Mouse (Mus musculus) midbrain, embryonic 11.5 days (tissue): ENCODE measurements around the gene Gper1. TPM values are rescaled to one million over a fixed set of nuclear protein-coding genes. Genes with fewer than 3 reads are reported as not detected.

ENCODE experiments used
- ATAC-seq: fragments of 200-750 bp; cut with Nextera tagmentation; 2 replicates; pipeline ENCODE4 v1.8.0; 2017; ENCODE audit warnings: moderate TSS enrichment, moderate library complexity; ENCODE audit not compliant: low FRiP score
- DNase-seq: peaks from one replicate; pipeline ENCODE4 v3.0.0; 2015; ENCODE audit warnings: low spot score; ENCODE audit errors: missing footprints
- H3K27ac ChIP-seq: fragments of 300-500 bp; sonication (generic); 2 replicates; pipeline ENCODE4 v1.5.1; 2014; ENCODE audit warnings: low read depth, low read length
- H3K27me3 ChIP-seq: fragments of 300-500 bp; sonication (generic); 2 replicates; pipeline ENCODE4 v1.6.1; 2014; ENCODE audit warnings: mild to moderate bottlenecking, low read length, moderate library complexity, mixed read lengths; ENCODE audit not compliant: control insufficient read depth, insufficient read depth
- H3K36me3 ChIP-seq: fragments of 300-500 bp; sonication (generic); 2 replicates; pipeline ENCODE4 v1.6.1; 2014; ENCODE audit warnings: mild to moderate bottlenecking, low read length, moderate library complexity, mixed read lengths; ENCODE audit not compliant: control insufficient read depth, insufficient read depth
- H3K4me1 ChIP-seq: fragments of 300-500 bp; sonication (generic); 2 replicates; pipeline ENCODE4 v1.6.1; 2014; ENCODE audit warnings: low read length; ENCODE audit not compliant: control insufficient read depth, insufficient read depth
- H3K4me2 ChIP-seq: fragments of 300-500 bp; sonication (generic); 2 replicates; pipeline ENCODE4 v1.6.1; 2014; ENCODE audit warnings: mild to moderate bottlenecking, moderate library complexity
- H3K4me3 ChIP-seq: fragments of 300-500 bp; sonication (generic); 2 replicates; pipeline ENCODE4 v1.5.1; 2014; ENCODE audit warnings: low read depth, low read length
- H3K9ac ChIP-seq: fragments of 300-500 bp; sonication (generic); 2 replicates; pipeline ENCODE4 v1.6.1; 2014; ENCODE audit warnings: low read length
- H3K9me3 ChIP-seq: fragments of 300-500 bp; sonication (generic); 2 replicates; pipeline ENCODE4 v1.6.1; 2016; ENCODE audit warnings: low read length; ENCODE audit not compliant: control insufficient read depth
- WGBS: fragments of 180-500 bp; shearing (Covaris S2); extraction: QIAGEN DNeasy Blood & Tissue Kit; methylation state at CpG from one replicate; pipeline ENCODE4 v1.1.7; 2014; 5-methylcytosine and 5-hydroxymethylcytosine counted together
- polyA plus RNA-seq: library from polyadenylated mRNA; unstranded; fragments of >200 nt; fragmentation: Nextera tagmentation; extraction: Ambion mirVana; gene quantifications from 2 replicates; pipeline ENCODE4 v1.2.1, GENCODE M21; 2014

Gper1 gene
- polyA plus RNA-seq, 1 experiment from 2014 or later, result 1.9 TPM

GRCm38 (mm10) chr5:139433842-139434568 is 11.1 kb downstream of the Gper1 start:
- no peaks in the 10 kb centered on the region for H3K9me3 ChIP-seq
- no peak overlapping the region for H3K27ac ChIP-seq
- H3K36me3 ChIP-seq, result no peaks in the 10 kb centered on the region
- H3K27me3 ChIP-seq, result no peaks in the 10 kb centered on the region
- H3K9ac ChIP-seq, result no peak overlapping the region
- DNase-seq, result no peak
- WGBS, result 71% methylated on average over 9 of the region's 9 CpGs
- H3K4me3 ChIP-seq, result no peak overlapping the region
- H3K4me2 ChIP-seq, result no peak overlapping the region
- H3K4me1 ChIP-seq, result peaks cover 20% of the 10 kb centered on the region
- no peak for ATAC-seq

- ATAC-seq, result peak; percentile 72; the same call in 1 of the 2 replicates
- Histone ChIP-seq H3K4me1 (peaks cover 20% of the 10 kb centered on the region), H3K4me2 (no peak overlapping the region), H3K36me3 (no peaks in the 10 kb centered on the region), H3K27me3 (no peaks in the 10 kb centered on the region), H3K4me3 (no peak overlapping the region), H3K9me3 (no peaks in the 10 kb centered on the region), H3K27ac (no peak overlapping the region), H3K9ac (no peak overlapping the region)
- DNase-seq, result no peak
- WGBS, result 24% methylated on average over 8 of the region's 8 CpGs
Measured at GRCm38 (mm10) chr5:139434940-139435339, 12.0 kb downstream of the Gper1 start.

- Histone ChIP-seq H3K4me2 (no peak overlapping the region), H3K4me1 (peaks cover 20% of the 10 kb centered on the region), H3K27me3 (no peaks in the 10 kb centered on the region), H3K9me3 (no peaks in the 10 kb centered on the region), H3K36me3 (no peaks in the 10 kb centered on the region), H3K9ac (no peak overlapping the region), H3K4me3 (no peak overlapping the region), H3K27ac (no peak overlapping the region)
- 92% methylated on average over 4 of the region's 4 CpGs for WGBS
- no peak for DNase-seq
- ATAC-seq, result no peak
Measured at GRCm38 (mm10) chr5:139437769-139438168, 14.8 kb downstream of the Gper1 start.

GRCm38 (mm10) chr5:139438440-139438839 is 15.5 kb downstream of the Gper1 start:
- H3K4me2 ChIP-seq, result no peak overlapping the region
- no peaks in the 10 kb centered on the region for H3K27me3 ChIP-seq
- no peaks in the 10 kb centered on the region for H3K36me3 ChIP-seq
- peaks cover 20% of the 10 kb centered on the region for H3K4me1 ChIP-seq
- no peaks in the 10 kb centered on the region for H3K9me3 ChIP-seq
- no peak overlapping the region for H3K27ac ChIP-seq
- H3K9ac ChIP-seq, result no peak overlapping the region
- ATAC-seq, result no peak
- DNase-seq, result no peak
- 79% methylated on average over 12 of the region's 12 CpGs for WGBS
- H3K4me3 ChIP-seq, result no peak overlapping the region

- H3K27ac ChIP-seq, result no peak overlapping the region
- H3K4me3 ChIP-seq, result no peak overlapping the region
- no peak overlapping the region for H3K4me2 ChIP-seq
- H3K9me3 ChIP-seq, result no peaks in the 10 kb centered on the region
- ATAC-seq (no peak), DNase-seq (no peak)
- H3K27me3 ChIP-seq, result no peaks in the 10 kb centered on the region
- no peaks in the 10 kb centered on the region for H3K36me3 ChIP-seq
- peaks cover 5% of the 10 kb centered on the region; the same call in 1 of the 2 replicates for H3K4me1 ChIP-seq
- 90% methylated on average over 5 of the region's 5 CpGs for WGBS
- no peak overlapping the region for H3K9ac ChIP-seq
Measured at GRCm38 (mm10) chr5:139440451-139440850, 17.5 kb downstream of the Gper1 start.

DNA sequence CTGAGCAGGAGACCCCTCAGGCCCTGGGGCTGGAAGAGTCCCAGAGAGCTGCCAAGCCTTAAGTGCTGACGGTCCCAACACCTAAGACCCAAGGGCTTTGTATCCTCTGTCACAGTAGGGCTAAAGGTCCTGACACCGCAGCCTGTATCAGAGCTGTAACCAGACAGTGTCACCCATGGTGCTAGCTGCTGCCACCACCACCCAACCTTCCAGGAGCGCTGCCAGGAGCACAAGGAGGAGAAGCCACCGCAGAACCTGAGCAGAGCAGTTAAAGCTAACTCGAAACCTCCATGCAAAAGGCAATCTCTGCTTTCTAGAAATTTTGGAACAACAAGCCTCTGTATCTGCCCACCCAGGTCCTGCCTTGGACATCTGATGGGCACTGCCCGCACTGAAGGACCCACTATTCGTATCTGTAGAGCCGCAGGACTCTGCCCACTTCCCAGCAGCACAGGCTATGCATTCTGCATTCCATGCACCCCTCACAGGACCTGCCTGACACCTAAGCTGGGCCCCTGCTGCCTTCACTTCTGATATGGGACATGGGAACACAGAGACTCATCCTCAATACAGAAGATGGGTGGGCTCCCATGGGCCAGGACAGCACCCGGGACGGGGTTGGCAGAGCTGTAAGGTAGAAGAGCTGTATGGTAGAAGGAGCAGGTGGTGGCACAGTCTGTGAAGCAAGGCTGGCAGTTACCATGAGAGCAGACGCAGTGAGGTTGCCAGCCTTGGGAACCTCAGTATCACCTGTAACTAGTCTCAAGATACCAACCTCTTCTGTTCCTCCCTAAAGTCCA is 18.2 kb downstream of the Gper1 start:
- Histone ChIP-seq H3K36me3 (no peaks in the 10 kb centered on the region), H3K4me3 (no peak overlapping the region), H3K4me2 (no peak overlapping the region), H3K9me3 (no peaks in the 10 kb centered on the region), H3K4me1 (0 out of 2 replicates have a peak, but pooled peaks cover 2% of the 10 kb centered on the region), H3K9ac (no peak overlapping the region), H3K27me3 (no peaks in the 10 kb centered on the region), H3K27ac (no peak overlapping the region)
- DNase-seq (no peak), ATAC-seq (no peak)
- 91% methylated on average over 11 of the region's 11 CpGs for WGBS

DNA sequence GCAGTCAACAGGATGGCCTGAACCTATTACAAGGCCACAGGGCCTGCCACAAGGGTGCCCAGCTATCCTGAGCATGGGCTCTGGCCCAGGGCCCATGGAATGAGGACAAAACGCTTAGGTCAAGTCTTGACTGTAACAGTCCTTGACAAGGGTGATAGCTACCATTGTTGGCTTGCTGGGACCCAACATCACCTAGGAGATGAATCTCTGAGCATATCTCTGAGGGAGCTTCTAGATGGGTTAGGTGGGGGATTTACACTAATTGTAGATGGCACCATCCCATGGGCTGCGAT is 18.7 kb downstream of the Gper1 start:
- DNase-seq (no peak), ATAC-seq (no peak)
- WGBS, result 84% methylated on average over 2 of the region's 2 CpGs

GRCm38 (mm10) chr5:139442428-139442827 is 19.5 kb downstream of the Gper1 start:
- H3K9ac ChIP-seq, result no peak overlapping the region
- no peak overlapping the region for H3K27ac ChIP-seq
- no peaks in the 10 kb centered on the region for H3K27me3 ChIP-seq
- DNase-seq, result no peak
- no peaks in the 10 kb centered on the region for H3K36me3 ChIP-seq
- WGBS, result 78% methylated on average over 12 of the region's 12 CpGs
- no peak overlapping the region for H3K4me3 ChIP-seq
- no peak for ATAC-seq
- no peak overlapping the region for H3K4me2 ChIP-seq
- 0 out of 2 replicates have a peak, but pooled peaks cover 2% of the 10 kb centered on the region for H3K4me1 ChIP-seq
- no peaks in the 10 kb centered on the region for H3K9me3 ChIP-seq

More for the DNA sequence above, 18.7 kb downstream of the Gper1 start:
- H3K9me3 ChIP-seq, result no peaks in the 10 kb centered on the region
- H3K4me3 ChIP-seq, result no peak overlapping the region
- 0 out of 2 replicates have a peak, but pooled peaks cover 2% of the 10 kb centered on the region for H3K4me1 ChIP-seq
- H3K27me3 ChIP-seq, result no peaks in the 10 kb centered on the region
- H3K27ac ChIP-seq, result no peak overlapping the region
- no peak overlapping the region for H3K4me2 ChIP-seq
- no peaks in the 10 kb centered on the region for H3K36me3 ChIP-seq
- H3K9ac ChIP-seq, result no peak overlapping the region

GRCm38 (mm10) chr5:139442962-139443361 is 20.0 kb downstream of the Gper1 start:
- Histone ChIP-seq H3K9me3 (no peaks in the 10 kb centered on the region), H3K27me3 (no peaks in the 10 kb centered on the region), H3K36me3 (no peaks in the 10 kb centered on the region), H3K4me1 (0 out of 2 replicates have a peak, but pooled peaks cover 2% of the 10 kb centered on the region), H3K9ac (no peak overlapping the region), H3K4me2 (no peak overlapping the region), H3K4me3 (no peak overlapping the region), H3K27ac (no peak overlapping the region)
- ATAC-seq, result no peak
- 77% methylated on average over 4 of the region's 4 CpGs for WGBS
- DNase-seq, result no peak
